Mouse (Mus musculus) hindbrain, embryonic 14.5 days (tissue): Measurements from ENCODE around the gene Cttnbp2. TPM values are rescaled to one million over a fixed set of nuclear protein-coding genes. Genes with fewer than 3 reads are reported as not detected.

Experiments used
- ATAC-seq: fragments of 200-750 bp; cut with Nextera tagmentation; 2 replicates; pipeline ENCODE4 v1.8.0; 2017; ENCODE audit warnings: moderate number of reproducible peaks, mild to moderate bottlenecking, moderate TSS enrichment, moderate library complexity; ENCODE audit not compliant: low FRiP score
- DNase-seq: peaks from one replicate; pipeline ENCODE4 v3.0.0-alpha.2; 2015; ENCODE audit warnings: low spot score
- H3K27ac ChIP-seq: fragments of 300-500 bp; sonication (generic); 2 replicates; pipeline ENCODE4 v1.5.1; 2014; ENCODE audit warnings: mild to moderate bottlenecking, moderate library complexity
- H3K27me3 ChIP-seq: fragments of 300-500 bp; sonication (generic); 2 replicates; pipeline ENCODE4 v1.6.1; 2014; ENCODE audit warnings: mild to moderate bottlenecking, low read length, mixed read lengths; ENCODE audit not compliant: control insufficient read depth, insufficient read depth
- H3K36me3 ChIP-seq: fragments of 300-500 bp; sonication (generic); replicated peaks from 2 replicates; pipeline ENCODE4 v1.6.1; 2014; ENCODE audit not compliant: control insufficient read depth, insufficient read depth
- H3K4me1 ChIP-seq: fragments of 300-500 bp; sonication (generic); replicated peaks from 2 replicates; pipeline ENCODE4 v1.6.1; 2014; ENCODE audit warnings: antibody characterized with exemption, low read length, mixed read lengths; ENCODE audit not compliant: control insufficient read depth, insufficient read depth
- H3K4me2 ChIP-seq: fragments of 300-500 bp; sonication (generic); replicated peaks from 2 replicates; pipeline ENCODE4 v1.6.1; 2014; ENCODE audit warnings: mild to moderate bottlenecking, moderate library complexity
- H3K4me3 ChIP-seq: fragments of 300-500 bp; sonication (generic); replicated peaks from 2 replicates; pipeline ENCODE4 v1.5.1; 2014; ENCODE audit warnings: mild to moderate bottlenecking, low read length
- H3K9ac ChIP-seq: fragments of 300-500 bp; sonication (generic); 2 replicates; pipeline ENCODE4 v1.6.1; 2014
- H3K9me3 ChIP-seq: fragments of 300-500 bp; sonication (generic); 2 replicates; pipeline ENCODE4 v1.6.1; 2016; ENCODE audit warnings: low read length; ENCODE audit not compliant: control insufficient read depth
- WGBS: fragments of 180-500 bp; shearing (Covaris S2); extraction: QIAGEN DNeasy Blood & Tissue Kit; methylation state at CpG from one replicate; pipeline ENCODE4 v1.1.7; 2014; 5-methylcytosine and 5-hydroxymethylcytosine counted together
- polyA plus RNA-seq: library from polyadenylated mRNA; unstranded; fragments of >200 nt; fragmentation: Nextera tagmentation; extraction: Ambion mirVana; gene quantifications from 2 replicates; pipeline ENCODE4 v1.2.1, GENCODE M21; 2014

Gene Cttnbp2
- polyA plus RNA-seq, 1 experiment from 2014 or later: 48.7 TPM

- ATAC-seq (no peak), DNase-seq (no peak)
- Histone ChIP-seq H3K4me3 (no peak overlapping the region), H3K9ac (no peak overlapping the region), H3K9me3 (no peaks in the 10 kb centered on the region), H3K27me3 (no peaks in the 10 kb centered on the region), H3K4me1 (no peaks in the 10 kb centered on the region; the same call in none of the 2 replicates), H3K27ac (peak overlapping the region; percentile 67; the same call in 1 of the 2 replicates), H3K36me3 (peaks cover 11% of the 10 kb centered on the region; the same call in 1 of the 2 replicates), H3K4me2 (no peak overlapping the region)
- WGBS: 68% methylated on average over 5 of the region's 5 CpGs
These were observed 66.6 kb downstream of the Cttnbp2 start for GRCm38 (mm10) chr6:18448078-18448477.

GRCm38 (mm10) chr6:18446917-18447316 lies 67.7 kb downstream of the Cttnbp2 start:
- peak overlapping the region; percentile 67 for H3K27ac ChIP-seq

GRCm38 (mm10) chr6:18446359-18446758 lies 68.3 kb downstream of the Cttnbp2 start:
- WGBS: 57% methylated on average over 3 of the region's 3 CpGs
- Histone ChIP-seq H3K4me3 (no peak overlapping the region), H3K27ac (peak overlapping the region; percentile 67), H3K4me1 (no peaks in the 10 kb centered on the region; the same call in none of the 2 replicates), H3K9me3 (no peaks in the 10 kb centered on the region), H3K4me2 (no peak overlapping the region), H3K27me3 (no peaks in the 10 kb centered on the region), H3K9ac (no peak overlapping the region), H3K36me3 (peaks cover 11% of the 10 kb centered on the region; the same call in 1 of the 2 replicates)
- no peak for DNase-seq
- no peak; the same call in 1 of the 2 replicates for ATAC-seq

More at GRCm38 (mm10) chr6:18446917-18447316, 67.7 kb downstream of the Cttnbp2 start:
- no peaks in the 10 kb centered on the region; the same call in none of the 2 replicates for H3K4me1 ChIP-seq
- no peak overlapping the region for H3K4me2 ChIP-seq
- H3K27me3 ChIP-seq: no peaks in the 10 kb centered on the region
- DNase-seq (no peak), ATAC-seq (peak; percentile 60; the same call in 1 of the 2 replicates)
- H3K9ac ChIP-seq: no peak overlapping the region
- H3K4me3 ChIP-seq: no peak overlapping the region
- peaks cover 11% of the 10 kb centered on the region; the same call in 1 of the 2 replicates for H3K36me3 ChIP-seq
- no peaks in the 10 kb centered on the region for H3K9me3 ChIP-seq
- WGBS: 21% methylated on average over 7 of the region's 7 CpGs

GRCm38 (mm10) chr6:18445747-18446146 lies 68.9 kb downstream of the Cttnbp2 start:
- Histone ChIP-seq H3K9ac (no peak overlapping the region), H3K27me3 (no peaks in the 10 kb centered on the region), H3K4me2 (no peak overlapping the region), H3K36me3 (peaks cover 11% of the 10 kb centered on the region; the same call in 1 of the 2 replicates), H3K4me1 (no peaks in the 10 kb centered on the region; the same call in none of the 2 replicates), H3K9me3 (no peaks in the 10 kb centered on the region), H3K4me3 (no peak overlapping the region), H3K27ac (peak overlapping the region; percentile 44; the same call in 1 of the 2 replicates)
- peak; percentile 79 for ATAC-seq
- DNase-seq: peak; percentile 80
- WGBS: 20% methylated on average over 4 of the region's 4 CpGs

- DNase-seq (no peak), ATAC-seq (no peak)
- Histone ChIP-seq H3K27ac (no peak overlapping the region), H3K4me3 (no peak overlapping the region), H3K27me3 (no peaks in the 10 kb centered on the region), H3K4me2 (no peak overlapping the region), H3K4me1 (no peaks in the 10 kb centered on the region; the same call in none of the 2 replicates), H3K9ac (no peak overlapping the region), H3K36me3 (0 out of 2 replicates have a peak, but pooled peaks cover under 1% of the 10 kb centered on the region), H3K9me3 (no peaks in the 10 kb centered on the region)
- 81% methylated on average over 3 of the region's 3 CpGs for WGBS
These were observed 72.3 kb downstream of the Cttnbp2 start for GRCm38 (mm10) chr6:18442303-18442702.

GRCm38 (mm10) chr6:18440918-18441532 lies 73.6 kb downstream of the Cttnbp2 start:
- 63% methylated on average over 3 of the region's 4 CpGs for WGBS
- H3K36me3 ChIP-seq: no peaks in the 10 kb centered on the region
- no peak for DNase-seq

GRCm38 (mm10) chr6:18436127-18436812 lies 78.4 kb downstream of the Cttnbp2 start:
- Histone ChIP-seq H3K9me3 (no peaks in the 10 kb centered on the region), H3K36me3 (peaks cover 15% of the 10 kb centered on the region), H3K4me2 (no peak overlapping the region), H3K9ac (no peak overlapping the region), H3K27ac (no peak overlapping the region), H3K4me1 (no peaks in the 10 kb centered on the region), H3K27me3 (no peaks in the 10 kb centered on the region), H3K4me3 (no peak overlapping the region)
- DNase-seq (no peak), ATAC-seq (no peak)
- 70% methylated on average over 4 of the region's 4 CpGs for WGBS

More at GRCm38 (mm10) chr6:18440918-18441532, 73.6 kb downstream of the Cttnbp2 start:
- no peaks in the 10 kb centered on the region for H3K27me3 ChIP-seq
- ATAC-seq: no peak
- H3K4me1 ChIP-seq: no peaks in the 10 kb centered on the region; the same call in 1 of the 2 replicates
- H3K9ac ChIP-seq: no peak overlapping the region
- H3K4me3 ChIP-seq: no peak overlapping the region
- no peaks in the 10 kb centered on the region for H3K9me3 ChIP-seq
- H3K4me2 ChIP-seq: no peak overlapping the region
- no peak overlapping the region for H3K27ac ChIP-seq

GRCm38 (mm10) chr6:18434828-18435531 lies 79.7 kb downstream of the Cttnbp2 start:
- H3K4me2 ChIP-seq: no peak overlapping the region
- no peak overlapping the region for H3K27ac ChIP-seq
- H3K4me3 ChIP-seq: no peak overlapping the region
- WGBS: 93% methylated on average over 16 of the region's 16 CpGs
- H3K9me3 ChIP-seq: no peaks in the 10 kb centered on the region
- DNase-seq (no peak), ATAC-seq (no peak)
- H3K4me1 ChIP-seq: no peaks in the 10 kb centered on the region
- H3K9ac ChIP-seq: no peak overlapping the region
- H3K27me3 ChIP-seq: no peaks in the 10 kb centered on the region
- H3K36me3 ChIP-seq: peaks cover 15% of the 10 kb centered on the region

- H3K4me2 ChIP-seq: no peak overlapping the region
- 89% methylated on average over 8 of the region's 8 CpGs for WGBS
- H3K27ac ChIP-seq: no peak overlapping the region
- DNase-seq (no peak), ATAC-seq (no peak)
- peaks cover 15% of the 10 kb centered on the region for H3K36me3 ChIP-seq
- no peaks in the 10 kb centered on the region for H3K27me3 ChIP-seq
- H3K9ac ChIP-seq: no peak overlapping the region
- no peak overlapping the region for H3K4me3 ChIP-seq
- no peaks in the 10 kb centered on the region for H3K4me1 ChIP-seq
- H3K9me3 ChIP-seq: no peaks in the 10 kb centered on the region
These were observed 80.3 kb downstream of the Cttnbp2 start for GRCm38 (mm10) chr6:18434355-18434754.
